Mouse (Mus musculus) embryonic fibroblast, embryonic 13.5 days (primary cell): ENCODE data around the gene Hnrnpdl.

Source experiments
- CTCF ChIP-seq: IDR thresholded peaks from 2 replicates; pipeline ENCODE4 v1.5.1; 2011; ENCODE audit warnings: mild to moderate bottlenecking, control low read depth, low read length, moderate library complexity, borderline replicate concordance; ENCODE audit not compliant: insufficient read depth
- POLR2A ChIP-seq: IDR thresholded peaks from 2 replicates; pipeline ENCODE4 v1.6.1; 2011; ENCODE audit warnings: low read depth, mild to moderate bottlenecking, control low read depth, low read length, moderate library complexity

- TF ChIP-seq POLR2A (no peak), CTCF (no peak)
These were observed 40.4 kb upstream of the Hnrnpdl start for GRCm38 (mm10) chr5:100079931-100080275.
